35 mouse cellular contexts compared by ENCODE assay signal in genomic region chr6:144737786-144738185, GRCm38 (mm10).
"Had no signal": no experiment of that assay in that cellular context is flagged by ENCODE, and none has a peak within 500 bp of the region (broad histone marks: within the 10 kb centered on the region; RNA-seq: fewer than 3 reads in every experiment).

No protein-coding gene starts in this region.

- H3K4me2 ChIP-seq: heart, embryonic 11.5 days; heart, embryonic 12.5 days; heart, embryonic 13.5 days; heart, embryonic 15.5 days; hindbrain, embryonic 12.5 days; hindbrain, embryonic 13.5 days; hindbrain, embryonic 14.5 days; hindbrain, embryonic 15.5 days; intestine, embryonic 15.5 days; kidney, embryonic 15.5 days had no signal

- H3K9ac ChIP-seq: heart, embryonic 12.5 days; heart, embryonic 13.5 days; heart, embryonic 15.5 days; hindbrain, embryonic 12.5 days; hindbrain, embryonic 13.5 days; hindbrain, embryonic 14.5 days; hindbrain, embryonic 15.5 days; intestine, embryonic 15.5 days; kidney, embryonic 15.5 days had no signal

- H3K36me3 ChIP-seq: heart, embryonic 10.5 days; heart, embryonic 12.5 days; heart, embryonic 13.5 days; heart, embryonic 15.5 days; hindbrain, embryonic 10.5 days; hindbrain, embryonic 12.5 days; hindbrain, embryonic 13.5 days; hindbrain, embryonic 15.5 days; intestine, embryonic 15.5 days; kidney, embryonic 15.5 days had no signal

- H3K9me3 ChIP-seq: heart, embryonic 10.5 days; heart, embryonic 12.5 days; heart, embryonic 13.5 days; heart, embryonic 15.5 days; hindbrain, embryonic 10.5 days; hindbrain, embryonic 12.5 days; hindbrain, embryonic 13.5 days; hindbrain, embryonic 15.5 days; intestine, embryonic 15.5 days; kidney, embryonic 15.5 days had no signal

- H3K4me1 ChIP-seq: heart, embryonic 13.5 days; heart, embryonic 15.5 days; hindbrain, embryonic 12.5 days; hindbrain, embryonic 13.5 days; hindbrain, embryonic 15.5 days; intestine, embryonic 15.5 days; kidney, embryonic 15.5 days had no signal

- H3K27ac ChIP-seq: heart, embryonic 10.5 days; heart, embryonic 13.5 days; heart, embryonic 15.5 days; hindbrain, embryonic 10.5 days; hindbrain, embryonic 12.5 days; hindbrain, embryonic 13.5 days; hindbrain, embryonic 14.5 days; hindbrain, embryonic 15.5 days; hindbrain, postnatal 0 days; intestine, embryonic 15.5 days; kidney, embryonic 15.5 days; kidney, postnatal 0 days; layer of hippocampus, adult 2 months had no signal

- H3K4me3 ChIP-seq: heart, embryonic 10.5 days; heart, embryonic 12.5 days; heart, embryonic 13.5 days; heart, embryonic 15.5 days; hindbrain, embryonic 10.5 days; hindbrain, embryonic 12.5 days; hindbrain, embryonic 13.5 days; hindbrain, embryonic 15.5 days; intestine, embryonic 15.5 days; kidney, embryonic 15.5 days; layer of hippocampus, adult 2 months had no signal

- ATAC-seq: hindbrain, embryonic 16.5 days; hindbrain, postnatal 0 days; inflammation-experienced regulatory T-cells, adult 6 months; intestine, embryonic 15.5 days; intestine, embryonic 16.5 days; intestine, postnatal 0 days had no signal

- H3K27me3 ChIP-seq: heart, embryonic 12.5 days; heart, embryonic 13.5 days; heart, embryonic 15.5 days; hindbrain, embryonic 12.5 days; hindbrain, embryonic 13.5 days; hindbrain, embryonic 15.5 days; intestine, embryonic 15.5 days; kidney, embryonic 15.5 days had no signal

- DNase-seq: heart, postnatal 10 days; heart, postnatal 14 days; heart, postnatal 36 days; heart, postnatal 4 days; kidney, adult 11 months; kidney, adult 18-20 months; kidney, adult 2 months; kidney, adult 8-10 months; kidney, adult 9 months; kidney, postnatal 10 days; kidney, postnatal 14 days; kidney, postnatal 25 days; kidney, postnatal 36 days; kidney, postnatal 4 days; layer of hippocampus, adult 9-11 months; layer of hippocampus, postnatal 36 days had no signal
